Comparison of ENCODE assay signal across 8 mouse cellular contexts in genomic region chr1:179668836-179669537, GRCm38 (mm10). TPM values are rescaled to one million over a fixed set of nuclear protein-coding genes. Genes with fewer than 3 reads are reported as not detected.
DNase-seq lines count a peak whose midpoint lies in the region; ATAC-seq and TF ChIP-seq lines count a peak whose summit lies in the region.

No protein-coding gene starts in this region.

- WGBS in heart, embryonic 15.5 days: 18% methylated on average over 12 of the region's 12 CpGs
- 19% methylated on average over 12 of the region's 12 CpGs for WGBS in liver, postnatal 0 days (ENCODE audit: insufficient replicate concordance)
- WGBS in stomach, embryonic 15.5 days: 18% methylated on average over 12 of the region's 12 CpGs

- TF ChIP-seq CTCF in liver, postnatal 0 days (IDR thresholded peaks at IDR 0.05; ENCODE audit: low read depth): no peak; the same call in 1 of the 2 replicates

- H3K4me3 ChIP-seq in heart, embryonic 15.5 days: peak overlapping the region; percentile 88
- H3K4me3 ChIP-seq in liver, postnatal 0 days (ENCODE audit: low read depth, low read length): peak overlapping the region; percentile 80
- peak overlapping the region; percentile 82 for H3K4me3 ChIP-seq in stomach, embryonic 15.5 days (replicated peaks)

- H3K27me3 ChIP-seq in heart, embryonic 15.5 days: no peaks in the 10 kb centered on the region
- peaks cover 4% of the 10 kb centered on the region for H3K27me3 ChIP-seq in liver, postnatal 0 days (ENCODE audit: insufficient read depth, low read length)
- no peaks in the 10 kb centered on the region for H3K27me3 ChIP-seq in stomach, embryonic 15.5 days (replicated peaks)

- DNase-seq in heart, adult 9 months (ENCODE audit: low spot score in 2 of 2): no peak
- DNase-seq in Muller cell, postnatal 12 days (ENCODE audit: inconsistent ontology term): peak; percentile 46
- no peak for DNase-seq in liver, postnatal 0 days
- no peak for DNase-seq in layer of hippocampus, postnatal 14 days (ENCODE audit: low spot score in 2 of 2)
- DNase-seq in gastrocnemius, postnatal 4 days (ENCODE audit: low spot score in 2 of 2): no peak

- H3K9ac ChIP-seq in heart, embryonic 15.5 days: peak overlapping the region; percentile 87
- H3K9ac ChIP-seq in liver, postnatal 0 days (replicated peaks): peak overlapping the region; percentile 72
- H3K9ac ChIP-seq in stomach, embryonic 15.5 days: peak overlapping the region; percentile 88; the same call in 1 of the 2 replicates

- H3K4me2 ChIP-seq in heart, embryonic 15.5 days: peak overlapping the region; percentile 93
- H3K4me2 ChIP-seq in liver, postnatal 0 days (ENCODE audit: low read depth, low read length): peak overlapping the region; percentile 97
- peak overlapping the region; percentile 89 for H3K4me2 ChIP-seq in stomach, embryonic 15.5 days

- no peaks in the 10 kb centered on the region for H3K9me3 ChIP-seq in heart, embryonic 15.5 days (replicated peaks)
- no peaks in the 10 kb centered on the region for H3K9me3 ChIP-seq in liver, postnatal 0 days (ENCODE audit: low read length)
- H3K9me3 ChIP-seq in stomach, embryonic 15.5 days: no peaks in the 10 kb centered on the region

- H3K27ac ChIP-seq in heart, embryonic 15.5 days: peak overlapping the region; percentile 93
- no peak overlapping the region for H3K27ac ChIP-seq in liver, postnatal 0 days (ENCODE audit: low read depth)
- H3K27ac ChIP-seq in stomach, embryonic 15.5 days: no peak overlapping the region; the same call in 1 of the 2 replicates

- H3K4me1 ChIP-seq in heart, embryonic 15.5 days (replicated peaks): peaks cover 14% of the 10 kb centered on the region
- H3K4me1 ChIP-seq in liver, postnatal 0 days (ENCODE audit: insufficient read depth): peaks cover 3% of the 10 kb centered on the region; the same call in 1 of the 2 replicates
- peaks cover 5% of the 10 kb centered on the region for H3K4me1 ChIP-seq in stomach, embryonic 15.5 days

- TF ChIP-seq EP300 in liver, postnatal 0 days (IDR thresholded peaks at IDR 0.05; ENCODE audit: low read depth): no peak

- no peak for ATAC-seq in heart, embryonic 15.5 days (replicated peaks; ENCODE audit: insufficient number of reproducible peaks, insufficient read depth, low FRiP score, low read depth)
- 0 out of 2 replicates have a peak, but pooled peaks have one; percentile 21 for ATAC-seq in granulocyte monocyte progenitor cell, adult 5-6 weeks (replicated peaks; ENCODE audit: poor library complexity, severe bottlenecking)
- no peak for ATAC-seq in liver, postnatal 0 days
- no peak for ATAC-seq in stomach, embryonic 15.5 days (ENCODE audit: insufficient read depth, low FRiP score, low read depth)

- H3K36me3 ChIP-seq in heart, embryonic 15.5 days: peaks cover 11% of the 10 kb centered on the region; the same call in 1 of the 2 replicates
- H3K36me3 ChIP-seq in liver, postnatal 0 days (replicated peaks; ENCODE audit: insufficient read depth, low read length): peaks cover 5% of the 10 kb centered on the region; the same call in 1 of the 2 replicates
- 0 out of 2 replicates have a peak, but pooled peaks cover 4% of the 10 kb centered on the region for H3K36me3 ChIP-seq in stomach, embryonic 15.5 days

RNA-seq across cellular contexts. Expression of gene Sccpdh, which starts 1.0 kb away (rescaled TPM):
- polyA plus RNA-seq in heart, embryonic 15.5 days (2015; fragmentation: Nextera tagmentation; extraction: Ambion mirVana): 87.0 and 94.9 TPM in 2 replicates
- total RNA-seq in granulocyte monocyte progenitor cell, adult 5-6 weeks (2014; fragmentation: Nextera tagmentation): 14.8 and 20.4 TPM in 2 replicates
- 49.9 and 60.4 TPM in 2 replicates for total RNA-seq in granulocyte monocyte progenitor cell, adult 5-6 weeks (2017)
- polyA plus RNA-seq in liver, postnatal 0 days (2015; fragmentation: Nextera tagmentation; extraction: Ambion mirVana): 9.0 and 9.9 TPM in 2 replicates
- 51.5 and 55.0 TPM in 2 replicates for polyA plus RNA-seq in stomach, embryonic 15.5 days (2015; fragmentation: Nextera tagmentation; extraction: Ambion mirVana)
- total RNA-seq in layer of hippocampus, postnatal 14 days (2021): 10 to 100 TPM; 69.1 to 69.4 TPM
- total RNA-seq in gastrocnemius, postnatal 4 days (2021): 10 to 100 TPM; 72.9 to 79.8 TPM
